Mouse (Mus musculus): ENCODE measurements around the gene Foxm1. TPM values are rescaled to one million over a fixed set of nuclear protein-coding genes. Genes with fewer than 3 reads are reported as not detected.
"Not testable (repeated sequence)": the region's sequence is repeated elsewhere in the genome, so short reads cannot be mapped to it uniquely, and the experiment has no call there.

Foxm1 gene
- total RNA-seq, 2 experiments from 2014 or later: 10.4 to 14.1 TPM

DNA sequence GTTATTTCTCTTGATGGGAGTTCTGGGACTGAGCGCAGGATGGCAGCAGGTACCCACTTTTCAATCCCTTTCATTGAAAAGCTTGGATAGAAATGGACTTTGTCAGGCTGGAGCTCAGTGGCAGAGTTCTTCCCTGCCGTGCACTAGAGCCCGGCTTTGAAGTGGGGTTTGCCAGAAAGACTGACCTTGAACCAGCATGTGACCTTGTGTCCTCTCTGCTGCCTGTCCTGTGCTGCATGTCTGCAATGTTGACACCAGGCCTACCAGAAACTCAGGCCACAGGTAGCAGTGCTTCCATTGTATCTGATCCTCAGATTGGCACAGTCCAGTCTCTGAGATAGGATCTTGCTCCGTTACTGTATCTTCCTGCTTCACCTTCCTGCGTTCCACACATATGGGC lies 7.3 kb downstream of the Foxm1 start:
- no peak for DNase-seq
- intact Hi-C loops (cut with DNase I): no loop called here

DNA sequence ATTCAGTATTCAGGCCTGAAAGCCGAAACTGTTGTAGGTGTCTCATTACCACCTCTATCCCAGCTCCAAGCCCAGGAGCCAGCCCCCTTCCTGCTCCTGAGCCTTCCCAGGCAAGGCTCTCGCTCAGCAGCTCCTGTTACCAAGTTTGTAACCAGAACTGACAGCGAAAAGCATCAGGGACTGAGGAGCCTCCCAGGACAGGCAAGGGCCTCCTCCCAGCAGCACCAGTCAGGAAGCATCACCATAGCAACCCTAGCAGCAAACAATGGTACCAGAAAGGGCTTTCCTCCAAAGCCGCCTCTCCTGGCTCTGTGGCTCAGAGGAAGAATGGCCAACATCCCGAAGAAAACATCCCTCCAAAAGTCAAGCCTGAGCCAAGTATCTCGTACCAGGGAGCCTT lies 12.4 kb downstream of the Foxm1 start, which contains the start of the genes Tex52 and Gm44596:
Gene Tex52, plus strand, starts transcription at position 265 of the 400 bp plus-strand sequence.
Gene Gm44596, plus strand, starts transcription at position 312 of the 400 bp plus-strand sequence.
- DNase-seq: peak; percentile 50 to 54
- intact Hi-C loops (cut with DNase I): no loop called here

DNA sequence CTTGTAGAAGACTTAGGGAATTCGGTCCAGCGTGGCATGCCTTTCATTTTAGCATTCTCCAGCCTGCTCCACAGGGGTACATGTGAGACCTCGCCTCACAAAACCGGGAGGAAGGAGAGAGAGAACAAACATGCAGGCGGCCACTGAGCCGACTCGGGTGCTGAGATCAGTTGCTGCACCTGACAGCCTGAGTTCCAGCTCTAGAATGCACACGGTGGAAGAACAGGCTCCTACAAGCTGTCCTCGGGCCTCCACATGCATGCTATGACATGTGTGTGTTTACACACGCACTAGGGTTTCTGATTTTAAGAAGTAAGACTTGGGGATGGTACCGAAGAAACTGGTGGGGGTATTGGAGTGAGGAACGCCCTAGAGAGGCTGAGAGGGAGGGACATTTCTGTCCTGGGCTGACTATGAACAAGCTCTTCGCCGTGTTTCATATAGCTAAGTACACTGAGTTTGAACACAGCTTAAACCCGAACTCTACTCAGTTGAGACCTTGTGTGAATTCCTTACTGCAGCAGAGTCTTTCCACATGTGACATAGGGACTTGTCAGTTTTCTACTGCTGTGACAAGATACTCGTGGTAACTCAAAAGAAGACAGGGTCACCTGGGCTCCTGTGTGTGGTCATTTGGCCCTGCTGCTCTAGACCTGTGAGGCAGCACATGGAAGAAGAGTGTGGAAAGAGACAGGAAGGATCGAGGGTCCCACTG lies 13.8 kb downstream of the Foxm1 start:
- intact Hi-C loops (cut with DNase I): no loop called here
- DNase-seq: no peak

DNA sequence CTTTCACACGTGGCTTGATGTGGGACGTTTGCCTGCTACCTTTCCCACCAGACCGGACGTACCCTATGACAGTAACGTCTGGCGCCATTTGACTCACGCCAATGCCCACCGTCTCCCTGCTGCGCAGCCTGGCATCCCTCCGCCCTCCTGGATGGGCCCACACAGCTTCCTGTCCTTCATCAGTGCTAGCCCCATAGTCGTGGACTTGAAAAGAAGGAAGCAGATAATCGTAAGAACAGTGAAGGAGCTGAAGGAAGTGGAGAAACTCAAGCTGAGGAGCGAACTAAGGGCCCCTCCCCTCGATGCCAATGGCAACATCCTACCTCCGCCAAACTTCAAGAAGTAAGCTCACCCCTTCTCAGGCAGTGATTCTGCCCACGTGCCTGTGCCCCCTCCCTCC lies 16.9 kb downstream of the Foxm1 start:
- intact Hi-C loops (cut with DNase I): no loop called here

DNA sequence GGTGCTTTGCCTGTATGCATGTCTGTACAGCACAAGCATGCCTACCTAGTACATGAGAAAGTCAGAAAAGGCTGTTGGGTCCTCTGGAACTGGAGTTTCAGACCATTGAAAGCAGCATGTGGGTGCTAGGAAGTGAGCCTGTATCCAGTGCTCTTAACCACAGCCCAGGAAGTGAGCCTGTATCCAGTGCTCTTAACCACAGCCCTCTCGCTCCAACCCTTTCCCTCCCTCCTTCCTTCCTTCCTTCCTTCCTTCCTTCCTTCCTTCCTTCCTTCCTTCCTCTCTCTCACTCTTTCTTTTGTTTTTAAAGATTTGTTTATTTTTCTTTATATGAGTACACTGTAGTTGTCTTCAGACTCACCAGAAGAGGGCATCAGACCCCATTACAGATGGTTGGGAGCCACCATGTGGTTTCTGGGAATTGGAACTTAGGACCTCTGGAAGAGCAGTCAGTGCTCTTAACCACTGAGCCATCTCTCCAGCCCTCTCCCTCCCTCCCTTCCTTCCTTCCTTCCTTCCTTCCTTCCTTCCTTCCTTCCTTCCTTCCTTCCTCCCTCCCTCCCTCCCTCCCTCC lies 17.9 kb downstream of the Foxm1 start:
- DNase-seq; intact Hi-C loops (cut with DNase I): not testable (repeated sequence)

More for the DNA sequence above, 16.9 kb downstream of the Foxm1 start:
- DNase-seq: no peak

DNA sequence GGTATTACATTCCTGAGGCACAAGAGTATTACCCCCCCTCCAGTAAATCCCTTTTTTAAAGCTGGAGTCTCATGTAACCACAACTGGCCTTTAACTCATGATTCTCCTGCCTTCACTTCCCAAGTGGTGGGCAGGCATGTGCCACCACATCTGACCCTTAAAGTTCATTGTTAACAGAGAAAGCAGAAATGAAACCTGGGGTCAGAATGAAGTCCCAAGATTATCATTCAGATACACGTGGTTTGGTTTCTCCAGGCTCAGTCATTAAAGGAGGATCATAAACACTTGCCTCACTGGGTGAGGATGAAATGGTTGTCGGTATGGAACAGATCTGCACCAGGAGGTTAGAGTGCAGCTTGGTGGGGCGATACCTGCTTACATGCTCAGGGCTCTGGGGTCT lies 18.5 kb downstream of the Foxm1 start:
- intact Hi-C loops (cut with DNase I): no loop called here
- no peak for DNase-seq

DNA sequence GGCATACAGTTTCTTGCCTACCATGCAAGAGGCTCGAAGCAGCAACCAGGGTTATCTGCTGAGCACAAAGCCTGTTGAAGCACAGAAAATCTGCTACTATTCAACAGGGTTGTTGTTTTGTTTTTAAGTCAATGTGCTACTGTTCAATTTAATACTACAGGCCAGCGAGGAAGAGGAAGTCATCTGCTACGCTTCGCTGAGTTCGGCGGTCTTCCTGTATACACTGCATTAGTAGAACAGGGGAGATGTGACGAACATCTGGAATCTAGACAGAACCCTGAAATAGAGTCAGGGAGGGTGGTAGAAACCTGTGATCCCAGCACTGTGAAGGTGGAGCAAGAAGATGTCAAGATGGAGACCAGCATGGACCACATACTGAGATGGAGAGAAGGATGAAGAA lies 21.0 kb downstream of the Foxm1 start:
- DNase-seq: no peak
- intact Hi-C loops (cut with DNase I): no loop called here

DNA sequence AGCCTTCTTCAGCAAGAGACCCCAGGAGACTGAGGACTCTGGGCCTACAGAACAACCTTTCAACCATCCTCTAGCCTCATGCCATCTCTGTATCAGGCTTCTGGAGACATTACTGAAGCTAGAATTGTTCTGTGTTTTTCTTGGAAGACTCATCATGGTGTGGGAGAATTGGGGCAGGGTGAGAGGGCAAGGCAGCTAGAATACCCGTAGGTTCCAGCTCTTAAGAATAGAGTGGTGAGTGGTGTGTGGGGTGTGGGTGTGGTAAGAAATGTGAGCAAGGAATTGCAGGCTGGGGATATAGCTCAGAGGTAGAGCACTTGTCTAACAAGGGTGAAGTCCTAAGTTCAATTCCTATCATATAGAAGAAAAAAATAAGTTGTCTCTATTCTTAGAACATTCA lies 22.3 kb downstream of the Foxm1 start:
- intact Hi-C loops (cut with DNase I): no loop called here

DNA sequence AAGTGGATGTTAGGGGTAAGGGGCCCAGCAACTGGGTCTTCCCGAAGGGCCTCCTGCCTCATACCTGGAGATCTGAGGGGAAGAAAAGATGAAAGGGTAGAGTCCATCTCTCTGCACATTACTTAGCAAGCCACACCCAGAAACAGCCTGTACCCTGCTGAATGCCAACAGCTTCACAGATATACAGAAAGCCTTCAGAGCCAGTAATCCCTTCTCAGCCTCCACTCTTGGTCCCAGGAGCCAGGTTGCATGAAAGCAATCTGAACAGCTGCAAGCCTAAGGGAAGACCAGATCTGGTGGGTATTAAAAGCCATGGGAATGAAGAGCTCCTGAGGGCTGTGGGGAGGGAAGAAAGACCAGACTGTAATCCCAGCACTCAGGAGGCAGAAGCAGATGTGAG lies 26.4 kb downstream of the Foxm1 start:
- DNase-seq: no peak
- intact Hi-C loops (cut with DNase I): no loop called here

More for the DNA sequence above, 22.3 kb downstream of the Foxm1 start:
- no peak for DNase-seq

DNA sequence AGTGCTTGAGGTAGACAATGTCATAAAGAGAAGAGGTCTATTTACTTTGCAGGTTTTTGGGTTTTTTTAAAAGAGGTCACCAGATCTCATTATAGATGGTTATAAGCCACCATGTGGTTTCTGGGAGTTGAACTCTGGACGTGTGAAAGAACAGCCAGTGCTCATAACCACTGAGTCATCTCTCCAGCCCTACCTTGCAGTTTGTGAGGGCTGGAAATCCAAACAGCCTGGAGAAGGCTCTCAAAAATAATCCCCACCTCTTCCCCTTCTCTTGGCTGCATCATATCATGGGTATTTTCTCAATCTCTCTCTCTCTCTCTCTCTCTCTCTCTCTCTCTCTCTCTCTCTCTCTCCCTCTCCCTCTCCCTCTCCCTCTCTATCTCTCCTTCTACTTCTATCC lies 27.9 kb downstream of the Foxm1 start:
- no peak for DNase-seq
- intact Hi-C loops (cut with DNase I): no loop called here

DNA sequence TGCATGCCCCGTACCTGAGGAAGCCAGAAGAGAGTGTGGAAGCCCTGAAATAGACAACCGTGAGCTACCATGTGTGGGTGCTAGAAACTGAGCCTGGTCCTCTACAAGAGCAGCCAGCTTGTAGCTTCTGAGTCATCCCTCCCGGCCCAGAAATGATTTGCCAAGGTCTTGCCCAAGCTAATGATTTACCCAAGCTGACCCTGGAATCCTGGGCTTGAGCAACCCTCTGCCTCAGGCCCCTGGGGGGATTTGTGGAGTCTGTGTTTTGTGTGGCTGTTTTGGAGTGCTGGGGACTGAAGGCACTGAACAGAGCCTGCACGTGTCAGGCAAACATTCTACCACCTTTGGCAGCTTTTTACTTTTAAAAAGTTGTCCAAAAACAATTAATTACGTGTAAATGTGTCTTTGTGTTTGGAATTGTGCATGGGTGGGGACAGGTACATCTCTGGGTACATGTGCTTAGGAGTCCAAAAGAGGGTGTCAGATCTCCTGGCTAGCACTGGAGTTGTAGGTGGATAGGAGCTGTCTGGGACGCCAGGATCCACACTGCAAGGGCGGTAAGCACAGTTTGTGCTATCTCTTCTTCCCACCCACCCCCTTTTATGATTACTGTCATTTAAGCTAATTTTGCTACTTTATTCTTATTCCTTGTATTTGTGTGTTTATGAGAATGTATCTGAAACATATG lies 35.0 kb downstream of the Foxm1 start:
- intact Hi-C loops (cut with DNase I): no loop called here
- no peak for DNase-seq

DNA sequence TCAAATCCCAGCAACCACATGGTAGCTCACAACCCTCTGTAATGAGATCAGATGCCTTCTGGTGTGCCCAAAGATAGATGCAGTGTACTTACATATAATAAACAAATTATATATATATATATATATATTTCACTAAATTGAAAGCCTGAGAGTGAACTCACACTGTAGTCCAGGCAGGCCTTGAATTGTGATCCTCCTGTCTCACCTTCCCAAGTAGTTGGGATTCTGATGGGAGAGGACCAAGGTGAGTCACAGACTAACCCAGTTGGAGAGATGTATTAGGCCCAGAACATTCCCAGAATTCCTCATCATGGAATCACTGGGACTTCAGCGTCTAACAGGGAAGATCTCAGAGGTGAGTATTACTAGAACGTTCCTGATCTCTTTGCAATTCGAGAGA lies 36.2 kb downstream of the Foxm1 start, which contains the start of gene Nrip2:
Gene Nrip2, plus strand, starts transcription at position 301 of the 400 bp plus-strand sequence.
- no peak for DNase-seq
- intact Hi-C loops (cut with DNase I): no loop called here

DNA sequence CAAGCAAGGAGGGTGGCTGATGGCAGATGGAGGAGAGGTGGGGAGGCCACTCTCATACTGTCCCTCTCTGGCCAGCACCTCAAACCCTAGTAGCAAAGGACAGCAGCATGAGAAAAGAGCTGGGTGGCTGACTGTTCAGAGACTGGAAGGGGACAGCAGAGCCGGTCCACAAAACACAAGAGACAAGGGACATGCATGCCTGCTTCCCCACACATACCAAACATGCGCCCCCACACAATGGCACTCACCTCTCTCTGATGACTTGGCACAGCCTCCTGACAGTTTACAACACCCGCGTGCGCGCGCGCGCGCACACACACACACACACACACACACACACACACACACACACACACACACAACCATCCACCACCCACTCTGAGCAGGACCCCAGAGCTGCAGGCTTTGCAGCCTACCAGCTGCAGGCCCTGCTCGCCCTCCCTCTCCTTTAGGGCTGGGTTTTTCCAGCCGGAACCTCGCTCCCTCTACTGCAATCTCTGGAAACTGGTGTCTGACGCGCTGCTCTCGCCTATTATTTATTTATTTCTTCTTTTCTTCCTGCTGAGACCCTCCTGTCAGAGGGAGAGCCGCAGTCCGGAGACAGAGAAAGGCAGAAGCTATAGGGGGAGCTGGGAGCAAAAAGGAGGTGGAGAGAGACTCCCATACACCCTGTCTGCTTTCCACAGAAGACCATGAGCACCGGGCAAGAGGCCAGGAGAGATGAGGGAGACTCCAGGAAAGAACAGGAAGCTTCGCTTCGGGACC lies 36.8 kb downstream of the Foxm1 start:
- peak; percentile 37 to 49 for DNase-seq
- intact Hi-C loops (cut with DNase I): no loop called here

DNA sequence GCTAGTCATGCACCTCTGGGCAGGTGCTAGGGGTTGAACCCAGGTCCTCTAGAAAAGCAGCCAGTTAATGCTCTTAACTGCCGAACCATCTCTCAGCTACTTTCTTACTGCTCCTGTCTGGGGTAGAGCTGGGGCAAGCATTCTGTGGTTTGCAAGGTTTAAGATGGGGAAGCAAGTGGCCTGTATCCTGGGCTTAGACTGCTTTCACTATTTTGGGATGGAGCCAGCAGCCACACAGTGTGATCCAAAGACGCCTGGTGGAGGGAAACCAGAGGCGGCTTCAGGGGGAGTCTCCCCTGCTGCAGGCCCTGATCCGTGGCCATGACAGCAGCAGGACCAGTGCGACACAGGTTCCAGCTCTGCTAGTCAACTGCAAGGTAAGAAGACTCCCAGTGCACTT lies 41.9 kb downstream of the Foxm1 start:
- intact Hi-C loops (cut with DNase I): no loop called here
- peak; percentile 15 to 26 for DNase-seq

DNA sequence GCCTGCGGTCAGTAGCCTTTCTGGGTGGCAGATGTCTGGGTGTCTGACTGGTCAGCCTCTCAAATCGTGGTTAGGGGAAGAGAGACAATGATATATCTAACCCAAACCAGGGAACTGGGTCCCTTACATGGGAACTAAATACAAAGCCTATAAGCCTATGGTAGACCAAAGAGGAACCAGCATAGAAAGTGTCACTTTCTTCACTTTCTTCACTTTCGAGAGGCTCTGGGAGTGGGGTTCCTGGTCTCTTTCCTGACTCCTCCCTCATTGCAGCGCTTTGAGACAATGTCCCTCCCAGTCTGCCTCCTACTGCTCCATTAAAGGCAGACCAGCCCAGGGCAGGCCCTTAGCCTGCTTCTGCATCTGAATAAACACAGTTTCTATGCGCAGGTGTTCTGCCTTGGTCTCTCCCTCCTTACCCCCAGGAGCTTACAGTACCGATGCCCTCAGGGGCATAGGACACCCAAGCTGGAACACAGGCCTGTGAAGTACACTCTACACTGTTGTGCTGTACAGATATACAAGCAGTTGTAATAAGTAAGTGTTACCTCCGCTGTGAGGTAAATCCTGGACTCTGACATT lies 45.9 kb downstream of the Foxm1 start:
- intact Hi-C loops (cut with DNase I): no loop called here
- DNase-seq: no peak

DNA sequence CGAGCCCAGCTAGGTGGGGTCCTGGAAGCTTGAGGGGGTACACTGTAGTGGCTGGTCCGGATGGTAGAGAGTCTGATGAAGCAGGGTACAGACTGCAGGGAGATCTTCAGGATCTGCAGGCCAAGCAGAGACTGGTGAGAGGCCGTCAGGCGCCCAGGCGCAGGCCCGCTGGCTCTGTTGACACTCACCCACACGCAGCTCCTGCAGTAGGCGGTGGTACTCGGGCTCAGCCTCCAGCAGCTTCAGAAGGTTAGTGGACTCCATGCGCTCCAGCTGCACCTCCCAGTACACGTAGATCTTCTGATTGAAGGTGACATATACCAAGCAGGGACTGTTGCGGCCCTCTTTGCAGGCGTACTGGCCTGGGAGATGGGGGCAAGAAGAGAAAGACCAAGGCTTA lies 47.5 kb downstream of the Foxm1 start:
- intact Hi-C loops (cut with DNase I): loop anchor here (2.0 kb wide), 1 partner anchor 176 kb away; no protein-coding TSS in a partner anchor
- DNase-seq: no peak

DNA sequence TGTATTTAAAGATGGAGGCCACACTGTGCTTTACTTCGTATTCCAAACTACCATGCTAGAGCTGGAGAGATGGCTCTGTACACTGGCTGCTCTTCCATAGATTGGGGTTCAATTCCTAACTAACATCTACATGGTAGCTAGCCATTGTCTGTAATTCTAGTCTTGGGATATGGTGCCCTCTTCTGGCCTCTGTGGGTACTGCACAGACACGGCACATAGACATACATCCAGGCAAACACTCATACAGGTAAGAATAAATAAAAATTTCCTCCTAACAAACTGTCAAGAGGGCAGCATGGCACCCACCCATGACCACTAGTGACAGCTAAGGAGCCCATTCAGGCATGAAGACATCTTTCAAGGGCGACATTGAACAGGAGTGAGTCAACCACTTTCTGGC lies 48.3 kb downstream of the Foxm1 start:
- intact Hi-C loops (cut with DNase I): loop anchor here (1.0 to 2.0 kb wide), 2 partner anchors 93 to 176 kb away; no protein-coding TSS in a partner anchor
- peak; percentile 77 to 85 for DNase-seq

DNA sequence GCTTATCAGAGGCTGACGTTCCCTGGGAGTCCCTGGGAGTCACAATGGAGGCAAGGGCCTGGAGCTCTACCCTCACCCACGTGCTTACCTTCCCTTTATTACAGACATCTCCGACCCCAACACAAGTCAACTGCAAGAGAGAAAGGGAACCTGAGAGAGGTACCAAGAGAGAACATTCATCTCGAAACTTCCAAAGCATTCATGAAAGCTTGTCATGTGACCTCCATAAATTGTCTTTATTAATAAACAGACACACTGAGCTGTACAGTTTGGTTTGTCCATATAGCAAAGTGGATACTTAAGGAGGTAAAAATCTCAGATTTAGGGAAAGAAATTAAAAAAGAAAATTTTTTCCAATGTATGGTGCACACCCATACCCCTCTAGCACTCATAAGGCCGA lies 53.4 kb downstream of the Foxm1 start:
- intact Hi-C loops (cut with DNase I): no loop called here
- no peak for DNase-seq

DNA sequence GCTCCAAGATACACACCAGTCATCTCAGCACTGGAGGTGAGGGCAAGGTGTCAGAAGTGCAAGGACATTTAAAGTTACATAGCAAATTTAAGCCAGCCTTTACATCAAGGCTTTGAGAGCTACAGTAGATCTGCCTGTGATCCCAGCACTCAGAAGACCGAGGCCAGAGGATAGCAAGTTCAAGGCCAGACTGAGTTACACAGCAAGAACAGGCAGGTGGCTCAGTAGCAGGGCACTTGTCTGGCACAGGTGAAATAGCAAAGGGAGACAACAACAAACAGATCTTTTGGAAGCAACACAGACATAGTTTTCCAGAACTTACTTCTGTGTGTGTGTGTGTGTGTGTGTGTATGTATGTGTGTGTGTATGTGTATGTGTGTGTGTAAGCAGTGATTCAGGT lies 55.3 kb downstream of the Foxm1 start:
- DNase-seq: no peak
- intact Hi-C loops (cut with DNase I): no loop called here

DNA sequence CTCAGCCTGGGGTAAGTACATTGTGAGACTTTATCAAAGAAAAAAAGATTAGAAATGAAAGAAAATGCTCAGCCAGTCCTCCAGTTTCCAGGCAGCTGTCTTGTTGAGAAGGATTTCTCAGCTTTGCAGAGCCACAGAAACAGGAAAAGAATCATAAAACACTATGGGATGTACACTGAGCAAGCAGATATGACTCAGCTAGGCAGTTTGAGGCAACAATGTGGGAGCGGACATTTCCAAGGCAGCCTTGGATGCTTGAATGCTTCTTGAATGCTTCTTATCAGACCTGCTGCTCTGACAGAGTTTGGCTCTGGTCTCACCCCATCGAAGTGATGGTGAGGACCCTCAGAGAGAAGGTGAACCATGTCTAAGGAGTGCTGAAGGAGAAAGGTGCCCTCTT lies 58.3 kb downstream of the Foxm1 start:
- intact Hi-C loops (cut with DNase I): no loop called here
- no peak for DNase-seq

DNA sequence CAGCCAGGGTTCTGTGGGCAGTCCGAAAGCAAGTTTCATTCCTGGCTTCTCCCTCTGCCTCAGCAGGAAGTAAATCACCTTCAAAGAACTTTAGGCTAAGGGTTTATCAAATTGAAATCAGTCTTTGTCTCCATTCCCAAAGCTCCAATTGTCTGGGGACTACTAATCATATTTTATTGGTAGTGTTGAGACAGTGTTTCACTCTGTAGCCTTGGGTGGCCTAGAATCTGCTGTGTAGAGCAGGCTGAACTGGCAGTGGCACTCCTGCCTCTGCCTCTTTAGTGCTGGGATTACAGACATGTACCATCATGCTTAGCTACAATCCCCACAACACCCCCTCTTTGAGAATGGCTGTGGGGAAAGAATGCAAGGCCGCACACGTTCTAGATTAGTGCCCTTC lies 58.7 kb downstream of the Foxm1 start:
- intact Hi-C loops (cut with DNase I): no loop called here
- no peak for DNase-seq

Measured in heart, postnatal 10 days (tissue).